Mouse (Mus musculus) telencephalon, adult 2 months (tissue): ENCODE measurements around the gene Klf9.

Source experiments
- DNase-seq: peaks from one replicate; pipeline ENCODE4 v3.0.0-alpha.2; 2011; ENCODE audit warnings: low read depth, low spot score

The Klf9 gene

DNA sequence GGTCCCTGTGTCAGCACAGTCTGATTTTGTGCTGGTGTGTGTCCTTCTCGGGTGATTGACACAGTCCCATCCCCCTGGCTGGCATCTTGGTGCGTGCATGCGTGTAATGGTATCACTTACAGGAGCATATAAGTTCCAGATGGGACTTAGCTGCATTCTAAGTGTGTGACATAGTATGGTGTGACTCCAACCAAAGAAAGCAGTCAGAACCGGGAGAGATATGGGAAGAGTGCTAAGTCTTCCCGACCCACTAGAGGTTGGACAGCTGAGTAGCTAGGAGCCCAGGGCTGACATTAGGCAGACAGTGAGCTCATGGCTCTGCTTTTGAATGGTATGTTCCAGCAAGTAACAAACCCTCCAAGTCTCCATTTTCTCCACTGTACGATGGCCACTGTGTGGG is 21.9 kb downstream of the Klf9 start:
- no peak for DNase-seq

DNA sequence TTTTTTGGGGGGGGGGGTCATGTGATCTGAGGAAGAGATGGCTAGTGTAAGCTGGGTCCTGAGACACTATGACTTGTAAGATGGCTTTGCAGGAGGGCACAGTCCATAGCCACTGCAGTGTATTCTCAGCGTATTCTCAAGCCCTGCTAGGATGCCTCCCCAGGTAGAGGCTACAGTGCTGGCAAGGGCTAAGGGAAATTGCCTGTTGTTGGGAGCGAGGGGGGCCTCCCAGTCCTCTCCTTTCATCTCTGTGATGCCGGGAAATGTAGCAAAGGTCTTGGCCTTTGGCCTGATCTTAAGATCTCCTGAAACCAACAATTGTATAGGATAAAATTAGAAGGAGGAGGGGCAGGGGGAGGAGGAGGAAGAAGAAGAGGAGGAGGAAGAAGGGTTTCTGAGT is 22.3 kb downstream of the Klf9 start:
- DNase-seq, result no peak

DNA sequence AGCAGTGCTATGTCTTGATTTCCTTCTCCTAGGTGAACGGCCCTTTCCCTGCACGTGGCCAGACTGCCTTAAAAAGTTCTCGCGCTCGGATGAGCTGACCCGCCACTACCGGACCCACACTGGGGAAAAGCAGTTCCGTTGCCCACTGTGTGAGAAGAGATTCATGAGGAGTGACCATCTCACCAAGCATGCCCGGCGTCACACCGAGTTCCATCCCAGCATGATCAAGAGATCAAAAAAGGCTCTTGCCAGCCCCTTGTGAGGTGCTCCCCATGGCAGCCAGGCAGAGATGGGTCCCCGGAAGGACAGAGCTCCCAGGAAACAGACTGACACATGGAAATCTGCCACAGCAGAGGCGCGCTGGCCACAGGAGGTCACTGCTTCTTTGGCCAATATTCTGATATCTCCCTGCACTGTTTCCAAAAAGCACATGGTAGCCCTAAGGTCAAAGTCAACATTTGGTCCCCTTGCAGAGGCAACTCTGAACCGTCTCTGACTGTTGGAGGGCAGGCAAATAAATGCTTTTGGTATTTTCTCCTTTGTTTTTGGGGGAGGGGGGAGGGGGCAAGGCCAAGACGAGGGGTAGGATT is 23.7 kb downstream of the Klf9 start:
- DNase-seq, result no peak

DNA sequence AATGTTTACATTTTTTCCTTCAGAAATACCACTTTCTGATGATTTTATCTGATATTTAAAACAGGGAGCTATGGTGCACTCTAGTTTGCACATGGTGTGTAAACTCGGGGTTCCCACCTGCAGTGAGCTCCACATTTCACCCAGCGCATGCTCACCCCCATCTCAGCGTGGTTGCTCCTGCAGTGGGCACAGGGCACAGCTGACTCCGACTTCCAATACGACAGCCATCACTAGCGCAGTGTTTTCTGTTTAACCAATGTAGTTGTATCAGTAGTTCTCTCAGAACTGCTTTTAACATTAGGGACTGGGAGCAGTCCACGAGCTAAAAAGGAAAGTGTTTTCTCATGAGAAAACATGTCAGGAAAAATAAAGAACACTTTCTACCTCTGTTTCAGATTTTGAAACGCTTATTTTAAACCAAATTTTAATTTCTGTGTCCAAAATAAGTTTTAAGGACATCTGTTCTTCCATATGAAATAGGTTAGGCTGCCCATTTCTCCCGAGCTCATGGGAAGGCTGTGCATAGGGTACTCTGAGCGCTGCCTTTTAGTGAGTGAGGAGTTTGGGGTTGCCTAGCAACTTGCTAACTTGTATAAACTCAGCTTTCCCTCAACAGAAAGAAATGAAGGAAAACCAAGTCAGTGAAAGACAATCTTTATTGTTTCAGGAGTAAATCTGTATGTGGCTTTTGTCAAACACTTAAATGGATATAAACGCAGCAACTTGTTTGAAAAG is 25.7 kb downstream of the Klf9 start:
- no peak for DNase-seq

DNA sequence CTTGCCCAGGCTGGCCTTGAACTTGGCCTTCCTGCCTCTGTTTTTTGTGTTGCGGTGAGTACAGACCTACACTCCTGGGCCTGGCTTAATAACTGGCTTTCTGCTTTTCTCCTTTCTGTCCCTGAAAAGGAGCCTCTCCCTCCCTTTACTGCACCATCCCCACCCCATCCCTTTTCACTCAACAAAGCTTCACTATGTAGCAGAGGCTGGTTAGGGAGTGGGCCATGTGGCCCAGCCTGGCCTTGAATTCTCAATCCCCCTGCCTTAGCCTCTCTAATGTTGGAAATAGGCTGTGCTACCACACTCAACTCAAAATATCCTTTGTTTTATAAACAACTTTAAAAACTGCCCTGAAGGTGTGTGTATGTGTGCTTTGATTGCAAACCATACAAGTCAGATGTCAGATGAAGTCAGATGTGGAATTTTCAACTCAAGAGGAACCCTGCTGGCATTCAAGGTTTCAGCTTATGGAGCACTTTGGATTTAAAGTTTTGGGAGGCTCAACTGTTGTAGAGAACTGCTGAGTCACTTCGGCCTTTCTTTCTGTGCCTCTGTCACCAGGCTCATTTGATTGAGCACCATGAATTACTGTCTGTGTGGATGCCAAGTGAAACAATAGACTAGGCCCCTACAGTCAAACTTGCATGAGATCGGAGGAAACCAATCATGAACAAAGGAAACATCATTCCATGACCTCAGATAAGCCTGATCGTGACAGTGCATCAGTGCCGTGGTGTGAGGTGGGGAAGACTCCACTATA is 28.1 kb downstream of the Klf9 start:
- DNase-seq, result no peak

DNA sequence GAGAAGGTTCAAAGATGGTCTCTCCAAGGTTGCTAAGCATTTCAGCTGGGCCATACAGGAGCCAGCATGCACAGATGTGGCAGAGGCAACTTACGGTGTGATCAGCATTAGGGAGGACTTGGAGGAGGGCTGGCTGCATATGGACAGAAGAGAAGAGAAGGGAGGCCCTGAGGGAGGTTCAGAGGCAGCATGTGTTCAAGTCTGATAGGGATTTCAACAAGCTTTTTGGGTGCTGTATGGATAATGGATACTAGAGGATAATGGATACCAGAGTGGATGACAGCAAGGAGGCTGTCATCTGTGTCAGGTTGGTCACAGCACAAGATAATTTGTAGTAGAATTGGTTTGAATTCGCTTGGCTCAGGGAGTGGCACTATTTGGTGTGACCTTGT is 28.6 kb downstream of the Klf9 start:
- no peak for DNase-seq

DNA sequence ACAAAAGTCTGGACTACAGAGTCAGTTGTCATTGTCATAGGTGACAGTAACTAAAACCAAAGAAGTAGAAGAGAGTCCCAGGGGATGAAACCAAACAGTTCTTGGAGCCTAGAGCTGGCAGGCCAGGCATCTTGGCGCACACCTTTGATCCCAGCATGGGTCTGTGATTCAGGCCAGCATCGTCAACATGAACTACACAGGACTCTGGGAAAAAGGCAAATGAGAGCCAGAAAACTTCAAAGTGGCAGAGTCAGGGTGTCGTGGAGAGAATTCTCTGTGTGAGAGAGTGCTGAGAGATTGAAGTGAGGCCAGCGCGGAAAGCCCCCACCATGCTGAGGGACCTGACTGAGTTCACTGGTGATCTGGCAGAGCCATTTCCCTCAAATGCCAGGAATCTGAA is 29.4 kb downstream of the Klf9 start:
- no peak for DNase-seq

DNA sequence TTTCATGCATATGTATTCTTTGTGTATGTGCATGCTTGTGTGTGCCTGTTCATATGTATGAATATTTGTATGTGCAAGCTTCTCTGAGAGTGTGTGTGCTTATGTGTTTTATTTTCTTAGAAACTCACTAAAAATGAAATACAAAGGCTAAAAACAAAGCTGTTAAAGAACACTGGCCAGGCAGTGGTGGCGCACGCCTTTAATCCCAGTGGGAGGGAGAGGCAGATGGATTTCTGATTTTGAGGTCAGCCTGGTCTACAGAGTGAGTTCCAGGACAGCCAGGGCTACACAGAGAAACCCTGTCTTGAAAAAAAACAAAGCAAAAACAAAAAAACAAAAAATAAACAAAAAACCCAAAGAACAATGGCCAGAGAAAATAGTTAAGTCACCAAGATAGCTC is 30.1 kb downstream of the Klf9 start:
- DNase-seq, result no peak

DNA sequence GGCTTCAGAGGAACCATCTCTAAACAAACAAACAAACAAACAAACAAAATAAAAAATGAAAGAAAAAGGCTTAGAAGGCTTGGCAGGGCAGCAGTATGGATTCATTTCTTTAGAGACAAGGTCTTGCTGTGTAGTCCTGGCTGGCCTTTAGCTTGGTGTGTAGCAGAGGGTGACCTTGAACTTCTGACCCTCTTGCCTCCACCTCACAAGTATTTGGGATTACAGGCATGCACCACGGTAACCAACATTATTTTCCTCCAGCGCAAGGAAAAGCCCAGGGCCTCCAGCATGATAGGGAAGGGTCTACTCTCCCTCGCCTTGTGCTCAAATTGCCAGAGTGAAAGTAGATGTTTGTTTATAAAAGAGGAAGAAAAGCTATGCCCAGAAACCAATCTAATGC is 34.1 kb downstream of the Klf9 start:
- no peak for DNase-seq

DNA sequence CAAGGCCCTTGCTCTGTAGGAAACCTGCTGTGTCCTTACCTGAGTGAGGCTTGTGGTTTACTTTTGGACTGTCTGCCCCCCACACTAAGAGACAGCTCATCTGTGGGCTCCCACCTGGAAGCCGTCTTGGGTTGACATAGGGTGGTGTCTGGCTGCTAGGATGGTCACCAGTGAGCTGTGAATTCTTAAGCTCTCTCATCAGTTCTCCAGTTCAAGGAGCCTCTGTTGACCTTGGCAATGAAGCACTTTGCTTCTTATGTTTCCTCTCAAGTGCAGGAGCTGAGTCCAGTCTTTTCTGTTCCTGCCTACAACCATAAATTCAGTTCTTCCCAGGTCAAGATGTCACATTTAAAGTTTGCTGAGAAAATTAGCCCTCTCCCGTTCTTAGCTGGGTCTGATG is 34.5 kb downstream of the Klf9 start:
- DNase-seq, result no peak

DNA sequence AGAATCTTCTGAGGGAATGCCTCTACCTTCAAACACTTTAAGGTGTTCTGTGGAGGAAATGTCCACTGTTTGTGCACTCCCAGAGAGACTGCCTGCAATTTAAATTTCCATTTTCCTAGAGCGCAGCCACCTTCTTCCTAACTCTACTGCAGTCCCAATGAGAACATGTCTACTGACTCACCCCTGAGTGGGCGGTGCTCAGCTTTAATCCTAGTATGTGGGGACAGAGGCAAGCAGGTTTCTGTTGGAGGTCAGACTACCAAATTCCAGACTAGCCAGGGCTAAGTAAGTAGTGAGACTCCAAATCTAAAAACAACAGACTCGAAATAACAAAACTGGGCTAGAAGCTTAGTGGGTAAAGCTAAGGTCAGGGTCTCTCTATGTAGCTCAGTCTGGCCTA is 37.5 kb downstream of the Klf9 start:
- no peak for DNase-seq

DNA sequence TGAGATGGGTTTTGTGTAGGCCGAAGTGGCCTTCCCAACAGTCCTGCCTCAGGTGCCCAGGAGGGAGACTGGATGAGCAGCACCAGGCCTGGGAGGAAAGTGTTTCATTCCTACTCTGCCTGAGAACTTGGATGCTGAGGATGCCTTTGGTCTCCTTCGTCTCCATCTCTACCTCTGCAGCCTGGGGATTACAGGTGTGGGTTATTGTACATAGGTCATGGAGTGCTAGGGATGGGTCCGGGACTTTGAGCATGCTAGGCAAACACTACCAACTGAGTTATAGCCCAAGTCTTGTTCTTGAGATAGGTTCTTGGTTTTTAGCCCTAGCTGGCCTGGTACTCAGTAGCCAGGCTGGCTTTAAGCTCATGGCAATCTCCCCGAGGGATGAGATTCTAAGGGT is 42.5 kb downstream of the Klf9 start:
- no peak for DNase-seq

DNA sequence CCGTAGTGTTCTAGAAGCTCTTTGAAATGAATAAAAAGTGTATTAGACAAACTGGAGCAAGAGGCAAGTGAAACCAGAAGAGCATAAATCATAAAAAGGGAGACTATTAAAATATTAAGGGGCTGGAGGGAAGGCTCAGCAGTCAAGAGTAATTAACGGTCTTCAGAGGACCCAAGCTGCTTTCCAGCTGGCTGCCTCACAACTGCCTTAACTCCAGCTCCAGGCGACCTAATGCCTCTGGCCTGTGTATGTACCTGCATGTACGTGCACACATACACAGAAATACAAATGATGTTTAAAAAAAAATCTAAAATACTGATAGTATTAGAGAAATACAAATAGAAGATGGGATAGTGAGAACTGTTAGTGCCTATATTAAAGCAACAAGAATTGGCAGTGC is 43.0 kb downstream of the Klf9 start:
- no peak for DNase-seq

DNA sequence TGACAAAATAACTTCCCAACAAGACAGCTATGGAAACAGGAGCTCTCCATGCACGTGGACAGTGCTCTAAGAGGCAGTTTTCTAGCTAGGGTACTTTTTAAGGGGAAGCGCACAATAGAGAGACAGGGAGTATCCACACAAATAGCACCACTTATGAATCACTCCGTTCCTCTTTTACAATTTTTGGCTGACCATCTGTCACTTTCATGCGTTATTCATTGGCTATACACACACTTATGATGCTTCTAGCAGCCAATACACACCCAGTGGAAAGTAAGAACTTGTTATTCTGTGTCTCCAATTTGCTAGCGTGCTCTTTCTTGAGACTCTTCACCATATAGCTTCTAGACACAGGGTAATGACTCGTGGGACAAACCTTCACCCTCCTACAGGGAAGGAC is 46.7 kb downstream of the Klf9 start:
- DNase-seq, result peak; percentile 79

DNA sequence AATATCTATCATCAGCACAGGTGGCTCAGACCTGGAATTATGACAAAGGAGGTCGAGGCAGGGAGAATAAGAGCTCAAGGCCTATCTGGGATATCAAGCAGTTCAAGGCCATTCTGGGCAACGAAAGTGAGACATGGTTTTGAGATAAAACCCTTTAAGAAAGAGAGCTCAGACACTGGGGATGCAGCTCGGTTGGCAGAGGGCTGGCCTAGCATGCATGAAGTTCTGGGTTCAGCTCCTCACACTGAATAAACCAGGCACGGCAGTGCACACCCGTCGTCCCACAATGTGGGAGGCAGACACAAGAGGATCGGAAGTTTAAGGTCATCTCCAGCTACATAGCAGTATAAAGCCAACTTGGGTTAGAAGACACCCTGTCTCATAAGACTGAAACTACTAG is 48.0 kb downstream of the Klf9 start:
- no peak for DNase-seq

DNA sequence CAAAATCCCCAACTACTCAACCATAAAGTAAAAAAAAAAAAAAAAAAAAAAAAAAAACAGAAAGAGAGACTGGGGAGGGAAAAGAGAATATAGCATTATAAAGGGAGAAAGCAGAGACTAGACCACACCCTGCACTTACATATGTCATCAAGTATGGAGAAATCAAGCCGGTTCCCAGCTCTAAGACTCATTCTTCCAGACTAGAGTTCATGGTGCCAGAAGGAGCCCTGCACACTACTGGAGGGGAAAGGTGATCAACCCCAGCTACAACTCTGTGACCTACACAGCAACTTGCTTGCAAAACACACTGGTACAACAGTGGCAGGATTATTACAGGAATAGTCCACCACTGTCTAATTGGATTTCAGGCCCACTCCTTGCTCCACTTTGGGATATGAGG is 48.7 kb downstream of the Klf9 start:
- no peak for DNase-seq

DNA sequence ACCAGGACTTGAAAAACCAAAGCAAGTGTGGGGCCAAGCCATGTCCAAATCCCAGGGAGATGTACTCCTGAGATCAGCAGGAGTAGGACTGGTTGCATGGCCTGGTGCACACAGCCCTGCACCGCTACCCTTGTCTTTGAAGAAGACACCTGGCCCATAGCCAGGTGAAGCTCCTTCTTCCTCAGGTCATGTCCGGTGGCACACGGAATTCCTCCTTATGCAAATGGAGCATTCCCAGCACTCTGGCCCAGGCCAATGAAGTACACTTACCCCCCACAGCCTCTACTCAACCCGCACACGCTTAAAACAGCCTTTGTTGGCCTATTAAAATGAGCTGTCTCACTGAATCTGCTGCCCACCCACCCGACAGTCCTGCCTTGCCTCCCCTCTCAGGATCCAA is 50.5 kb downstream of the Klf9 start:
- no peak for DNase-seq

DNA sequence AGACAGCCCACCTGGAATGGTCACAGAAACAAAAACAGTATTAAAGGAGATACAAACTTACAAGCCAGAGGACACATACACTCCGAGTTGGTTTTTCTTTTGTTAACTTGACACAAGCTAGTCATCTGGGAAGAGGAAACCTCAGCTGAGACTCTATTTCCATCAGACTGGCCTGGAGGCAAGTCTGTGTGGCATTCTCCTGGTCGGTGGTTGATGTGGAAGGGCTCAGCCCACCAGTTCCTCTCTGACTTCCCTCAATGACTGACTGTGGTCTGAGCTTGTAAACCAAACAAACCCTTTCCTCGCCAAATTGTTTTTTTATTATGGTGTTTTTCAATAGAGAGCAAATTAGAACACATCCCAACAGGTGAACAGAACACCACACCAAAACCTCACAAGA is 52.0 kb downstream of the Klf9 start:
- DNase-seq, result no peak

DNA sequence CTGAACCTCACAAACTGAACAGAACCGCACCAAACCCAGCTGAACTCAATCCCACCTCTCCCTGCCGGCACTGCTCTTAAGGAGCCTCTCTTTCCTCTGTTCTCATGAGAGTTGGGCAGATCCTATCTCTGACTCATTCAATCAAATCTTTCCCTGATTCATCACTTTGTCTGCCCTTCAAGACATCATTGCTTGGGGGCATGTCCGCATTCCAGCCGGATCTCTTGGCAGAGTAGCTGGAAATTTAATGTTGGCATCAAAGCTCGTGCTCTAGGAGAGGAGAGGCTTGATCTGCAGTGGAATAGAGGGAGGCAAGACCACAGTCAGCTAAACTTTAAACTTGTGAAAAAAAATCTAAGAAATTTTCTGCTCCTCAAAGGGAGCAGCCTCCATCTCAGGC is 61.1 kb downstream of the Klf9 start:
- no peak for DNase-seq

DNA sequence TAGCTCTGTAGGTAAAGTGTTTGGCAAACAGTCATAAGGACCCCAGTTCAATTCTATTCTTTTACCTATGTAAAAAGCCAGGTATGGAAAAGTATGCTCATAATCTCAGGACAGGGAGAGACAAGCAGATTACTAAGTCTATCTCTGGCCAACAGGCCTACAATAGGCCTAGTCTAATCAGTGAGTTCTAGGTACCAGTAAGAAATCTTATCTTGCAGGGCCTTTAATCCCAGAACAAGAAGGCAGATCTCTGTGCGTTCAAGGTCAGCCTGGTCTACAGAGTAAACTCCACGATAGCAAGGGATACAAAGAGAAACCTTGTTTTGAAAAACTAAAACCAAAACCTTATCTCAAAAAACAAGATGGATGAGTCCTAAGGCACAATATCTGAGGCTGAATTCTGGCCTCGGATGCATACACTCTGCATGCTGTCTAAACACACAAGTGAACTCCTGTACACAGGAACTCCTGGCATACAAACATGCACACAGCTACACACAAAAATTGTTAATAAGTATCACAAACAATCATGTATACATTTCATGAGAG is 62.6 kb downstream of the Klf9 start:
- no peak for DNase-seq

DNA sequence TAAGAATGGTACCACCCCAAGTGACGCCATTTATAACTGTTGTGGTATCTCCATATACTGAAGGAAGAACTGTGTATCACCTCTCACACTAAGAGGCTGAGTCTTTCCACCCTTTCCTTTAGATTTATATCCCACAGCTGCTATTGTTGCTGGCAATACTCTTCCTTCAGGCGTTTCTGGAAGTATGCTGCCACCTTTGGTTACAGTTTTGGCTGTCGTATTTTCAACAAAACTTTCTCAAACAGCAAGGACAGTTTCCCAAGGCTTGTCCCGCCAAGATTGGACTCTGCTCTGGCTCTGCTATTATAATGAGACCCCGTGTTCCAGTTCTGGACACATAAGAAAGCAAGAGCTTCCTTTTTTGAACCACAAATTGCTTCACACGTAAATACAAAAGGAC is 70.3 kb downstream of the Klf9 start:
- peak; percentile 10 for DNase-seq

DNA sequence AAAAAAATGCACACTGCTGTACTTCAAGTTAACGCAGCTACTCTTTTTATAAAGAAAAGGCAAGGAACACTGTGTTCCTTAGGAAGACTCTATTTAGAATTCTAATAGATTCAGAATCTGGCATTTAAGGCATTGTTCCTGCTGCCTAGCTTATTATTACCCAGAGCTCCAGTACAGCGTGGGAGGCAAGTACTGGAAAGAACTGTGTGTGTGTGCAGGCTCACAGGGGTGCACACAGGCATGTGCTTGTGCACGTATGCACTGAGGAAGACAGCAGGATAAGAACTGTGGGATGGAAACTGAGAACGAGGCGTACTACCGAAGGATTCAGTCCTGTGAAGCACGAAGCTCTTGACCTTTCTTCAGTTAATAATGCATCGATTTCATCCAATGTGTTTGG is 73.3 kb downstream of the Klf9 start:
- DNase-seq, result peak; percentile 90
